Mouse (Mus musculus) spleen, adult 2 months (tissue): ENCODE measurements around the gene Plxdc1. TPM values are rescaled to one million over a fixed set of nuclear protein-coding genes. Genes with fewer than 3 reads are reported as not detected.

Experiments used
- DNase-seq, 2 experiments: peaks; one replicate each; pipeline versions ENCODE4 v3.0.0 to v3.0.0-alpha.2; 2012 to 2021; ENCODE audit warnings: low spot score in 2 of 2, low read depth in 1 of 2
- H3K27ac ChIP-seq: fragments of 200-500 bp; 2 replicates; pipeline ENCODE4 v1.5.1; 2012; ENCODE audit warnings: low read length, inconsistent platforms; ENCODE audit not compliant: insufficient read depth
- H3K27me3 ChIP-seq: fragments of 200-500 bp; 2 replicates; pipeline ENCODE4 v1.6.1; 2012; ENCODE audit warnings: mild to moderate bottlenecking, moderate library complexity, low read length, inconsistent platforms; ENCODE audit not compliant: control insufficient read depth, insufficient read depth
- H3K36me3 ChIP-seq: fragments of 200-500 bp; 2 replicates; pipeline ENCODE4 v1.6.1; 2012; ENCODE audit warnings: mild to moderate bottlenecking, low read length, inconsistent platforms; ENCODE audit not compliant: control insufficient read depth, insufficient read depth
- H3K4me1 ChIP-seq: fragments of 200-500 bp; 2 replicates; pipeline ENCODE4 v1.6.1; 2011; ENCODE audit warnings: inconsistent platforms; ENCODE audit not compliant: control insufficient read depth, insufficient read depth, insufficient read length
- H3K4me3 ChIP-seq: fragments of 200-500 bp; 2 replicates; pipeline ENCODE4 v1.5.1; 2011; ENCODE audit warnings: mild to moderate bottlenecking, inconsistent platforms; ENCODE audit not compliant: insufficient read depth, insufficient read length; ENCODE audit errors: extremely low read depth
- CTCF ChIP-seq: fragments of 200-500 bp; IDR thresholded peaks from 2 replicates; pipeline ENCODE4 v1.5.1; 2011; ENCODE audit warnings: mild to moderate bottlenecking, inconsistent platforms; ENCODE audit not compliant: insufficient read depth, insufficient read length, insufficient replicate concordance; ENCODE audit errors: extremely low read depth
- POLR2A ChIP-seq: fragments of 200-500 bp; IDR thresholded peaks from 2 replicates; pipeline ENCODE4 v1.6.1; 2011; ENCODE audit warnings: low read depth, low read length, inconsistent platforms
- WGBS: fragments of 180-500 bp; shearing (Covaris S2); methylation state at CpG from one replicate; pipeline ENCODE4 v1.1.7; 2018; 5-methylcytosine and 5-hydroxymethylcytosine counted together
- polyA plus RNA-seq: library from polyadenylated mRNA; depleted of rRNA; stranded (reverse); fragments of >200 nt; gene quantifications from 2 replicates; pipeline ENCODE4 v1.2.3, GENCODE M21; 2012

Plxdc1 gene
- polyA plus RNA-seq, 1 experiment: 9.7 TPM

GRCm38 (mm10) chr11:97994539-97995100 is 8.4 kb upstream of the Plxdc1 start:
- peaks cover 6% of the 10 kb centered on the region for H3K36me3 ChIP-seq
- peak; percentile 91 for TF ChIP-seq CTCF
- TF ChIP-seq POLR2A: no peak
- no peaks in the 10 kb centered on the region for H3K27me3 ChIP-seq
- H3K27ac ChIP-seq: peak overlapping the region; percentile 95
- peak; percentile 76 to 89 for DNase-seq
- H3K4me1 ChIP-seq: peaks cover 30% of the 10 kb centered on the region; the same call in 1 of the 2 replicates
- peak overlapping the region; percentile 84 for H3K4me3 ChIP-seq
- 3% methylated on average over 13 of the region's 13 CpGs for WGBS

DNA sequence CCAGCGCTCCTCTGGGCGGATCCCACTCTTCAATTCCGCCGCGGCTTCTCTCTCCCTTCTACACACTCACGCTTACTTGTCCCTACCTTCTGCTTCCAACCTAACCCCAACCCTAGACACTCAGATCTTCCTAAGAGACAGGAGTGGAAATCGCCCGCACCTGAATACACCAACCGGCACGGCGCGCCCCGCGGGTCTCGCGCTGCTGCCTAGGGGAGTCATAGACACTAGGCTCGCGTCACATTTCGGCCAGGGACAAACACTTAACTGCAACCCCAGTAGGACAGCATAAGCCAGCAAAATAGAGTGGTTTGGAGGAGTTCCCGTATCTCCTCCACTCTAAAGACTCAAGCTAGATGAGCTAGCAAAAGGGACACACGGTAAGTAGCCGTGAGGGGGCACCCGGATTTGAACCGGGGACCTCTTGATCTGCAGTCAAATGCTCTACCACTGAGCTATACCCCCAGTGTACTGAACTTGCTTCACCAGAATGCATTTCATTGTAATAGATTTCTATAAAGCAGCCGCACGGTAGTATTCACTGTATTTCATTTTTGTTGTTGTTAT is 2.4 kb upstream of the Plxdc1 start:
- Histone ChIP-seq H3K36me3 (peaks cover 6% of the 10 kb centered on the region), H3K27me3 (peaks cover 6% of the 10 kb centered on the region; the same call in 1 of the 2 replicates), H3K27ac (peak overlapping the region; percentile 89), H3K4me3 (peak overlapping the region; percentile 78), H3K4me1 (peaks cover 4% of the 10 kb centered on the region; the same call in 1 of the 2 replicates)
- no peak for TF ChIP-seq CTCF
- no peak for TF ChIP-seq POLR2A
- DNase-seq: peak; percentile 79 to 83
- WGBS: under 1% methylated on average over 26 of the region's 26 CpGs

DNA sequence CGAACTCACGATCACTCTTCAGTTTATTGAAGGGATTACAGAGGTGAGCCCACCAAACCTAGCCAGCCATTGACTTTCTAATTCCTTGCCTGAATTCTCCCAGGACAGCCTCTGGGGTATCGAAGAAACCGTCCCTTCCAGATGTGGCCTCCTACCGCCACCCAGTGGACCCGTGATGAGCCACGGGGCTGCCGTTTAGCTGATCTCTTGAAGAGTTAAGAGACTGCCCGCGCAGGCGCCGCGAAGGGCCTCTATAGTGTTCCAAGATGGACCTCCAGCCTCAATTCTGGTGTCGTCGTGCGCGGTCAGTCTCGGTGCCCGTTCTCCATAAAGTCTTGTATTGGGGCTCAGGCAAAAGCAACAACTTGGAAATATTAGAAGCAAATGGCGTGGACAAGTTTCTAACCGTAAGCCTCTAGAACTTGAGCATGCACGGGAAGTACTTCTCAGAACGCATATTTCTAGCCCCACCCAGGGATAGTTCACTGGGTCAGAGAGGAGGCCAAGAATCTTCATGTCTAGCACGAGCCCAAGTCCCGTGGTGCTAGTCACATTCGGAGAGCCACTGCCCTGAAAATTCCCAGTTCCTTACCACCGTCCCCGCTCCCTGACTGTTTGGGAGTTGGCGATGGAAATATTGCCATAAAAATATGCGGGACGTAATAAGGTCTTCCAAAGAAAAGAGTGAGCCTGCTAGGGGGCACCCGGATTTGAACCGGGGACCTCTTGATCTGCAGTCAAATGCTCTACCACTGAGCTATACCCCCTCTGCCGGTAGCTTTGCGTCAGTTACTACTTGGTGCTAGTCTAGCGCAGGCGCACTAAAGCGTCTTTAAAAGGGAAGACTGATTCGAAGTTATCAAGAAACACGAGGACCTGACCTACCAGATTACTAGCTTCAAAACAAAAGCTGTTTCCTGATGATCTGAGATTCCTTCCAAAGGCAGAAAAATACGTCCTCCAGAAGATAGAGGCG is 1.6 kb upstream of the Plxdc1 start:
- peak overlapping the region; percentile 78 for H3K4me3 ChIP-seq
- WGBS: 1% methylated on average over 42 of the region's 42 CpGs
- peak overlapping the region; percentile 89 for H3K27ac ChIP-seq
- peaks cover 4% of the 10 kb centered on the region for H3K36me3 ChIP-seq
- DNase-seq: peak; percentile 87 to 90
- TF ChIP-seq POLR2A (0 out of 2 replicates have a peak, but pooled peaks have one; percentile 14), CTCF (peak; percentile 89)
- peaks cover 4% of the 10 kb centered on the region; the same call in 1 of the 2 replicates for H3K4me1 ChIP-seq
- peaks cover 6% of the 10 kb centered on the region; the same call in 1 of the 2 replicates for H3K27me3 ChIP-seq

DNA sequence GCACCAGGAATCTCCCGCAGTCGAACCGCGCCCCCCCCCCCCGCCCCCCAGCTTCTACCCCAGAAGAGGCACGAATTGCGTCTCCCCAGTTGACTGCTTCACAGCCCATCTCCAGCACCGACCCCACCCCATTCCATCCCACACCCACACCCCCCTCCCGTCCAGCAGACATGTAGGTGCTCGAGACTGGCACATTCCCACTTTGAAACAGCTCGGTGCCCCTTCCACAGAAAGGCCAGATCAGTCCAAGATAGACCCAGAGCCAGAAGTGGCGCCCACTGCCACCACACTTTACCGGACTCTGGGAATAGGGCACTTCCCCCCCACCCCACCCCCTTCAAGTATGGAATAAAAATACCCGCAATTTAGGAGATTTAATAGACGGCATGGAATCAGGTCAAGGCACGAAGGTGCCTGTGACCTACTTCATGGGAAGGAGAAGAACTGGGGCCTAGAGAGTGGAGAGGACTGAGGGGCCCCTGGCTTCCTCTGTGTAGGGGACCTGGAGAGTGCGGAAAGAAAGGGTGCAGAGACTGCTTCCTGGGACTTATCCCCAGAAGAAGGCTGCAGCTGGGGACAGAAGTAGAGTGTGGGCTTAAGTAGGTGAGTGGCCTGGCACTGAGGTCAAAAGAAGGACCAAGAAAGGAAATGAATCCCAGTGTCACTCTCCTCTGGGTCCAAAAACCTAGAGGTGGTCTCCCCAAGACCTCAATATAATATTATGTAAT is 658 bp upstream of the Plxdc1 start:
- H3K27ac ChIP-seq: no peak overlapping the region
- 32% methylated on average over 16 of the region's 17 CpGs for WGBS
- DNase-seq: no peak

DNA sequence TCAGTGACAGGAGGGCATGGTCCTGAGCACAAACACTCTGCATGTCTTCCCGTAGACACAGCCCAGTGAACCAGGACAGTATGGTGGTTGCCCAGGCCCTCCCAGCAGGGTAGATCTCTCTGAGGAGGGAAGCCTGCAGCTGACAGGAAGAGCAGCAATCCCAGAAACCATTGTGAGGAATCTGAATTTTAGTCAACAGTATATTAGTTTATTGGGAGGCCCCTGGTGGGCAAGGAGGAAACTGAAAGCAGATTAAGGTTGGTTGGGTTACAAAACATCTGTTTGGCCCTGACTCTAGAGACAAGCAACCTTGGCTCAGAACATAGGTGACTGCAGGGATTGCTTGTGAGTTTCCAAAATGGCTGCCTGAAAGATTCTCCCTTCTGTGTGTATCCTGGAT is 2.3 kb downstream of the Plxdc1 start:
- Histone ChIP-seq H3K4me1 (peaks cover 4% of the 10 kb centered on the region; the same call in 1 of the 2 replicates), H3K4me3 (no peak overlapping the region), H3K36me3 (no peaks in the 10 kb centered on the region), H3K27me3 (peaks cover 6% of the 10 kb centered on the region; the same call in 1 of the 2 replicates), H3K27ac (no peak overlapping the region)
- TF ChIP-seq POLR2A (no peak), CTCF (no peak)
- no peak for DNase-seq
- WGBS: 47% methylated on average over 1 of the region's 1 CpGs

More for the DNA sequence above, 658 bp upstream of the Plxdc1 start:
- TF ChIP-seq POLR2A: no peak
- no peak for TF ChIP-seq CTCF
- H3K4me1 ChIP-seq: peaks cover 4% of the 10 kb centered on the region; the same call in 1 of the 2 replicates
- H3K27me3 ChIP-seq: peaks cover 6% of the 10 kb centered on the region; the same call in 1 of the 2 replicates
- H3K4me3 ChIP-seq: peak overlapping the region; percentile 63; the same call in 1 of the 2 replicates
- H3K36me3 ChIP-seq: peaks cover under 1% of the 10 kb centered on the region; the same call in 1 of the 2 replicates

DNA sequence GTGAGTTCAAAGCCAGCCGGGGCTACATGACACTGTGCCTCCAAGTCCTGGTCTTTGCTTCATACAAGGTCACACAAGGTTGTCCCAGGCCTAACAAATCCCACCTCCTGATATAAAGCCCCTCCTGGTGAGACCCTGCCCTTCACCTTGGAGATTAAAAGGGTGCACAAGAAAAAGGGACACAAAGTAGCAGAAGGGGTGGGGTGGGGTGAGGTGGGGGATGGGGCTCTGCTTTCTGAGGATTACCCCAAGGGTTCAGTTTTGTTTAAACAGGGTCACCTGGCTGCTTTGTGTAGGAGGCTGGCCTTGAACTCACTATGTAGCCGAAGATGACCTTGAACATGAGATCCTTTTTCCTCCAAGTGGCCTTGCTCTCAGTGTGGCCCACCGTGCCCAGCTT is 2.7 kb downstream of the Plxdc1 start:
- Histone ChIP-seq H3K27ac (no peak overlapping the region), H3K4me1 (peaks cover 4% of the 10 kb centered on the region; the same call in 1 of the 2 replicates), H3K36me3 (no peaks in the 10 kb centered on the region), H3K4me3 (no peak overlapping the region), H3K27me3 (peaks cover 6% of the 10 kb centered on the region; the same call in 1 of the 2 replicates)
- no peak for DNase-seq
- TF ChIP-seq CTCF: no peak
- no peak for TF ChIP-seq POLR2A
- WGBS: 88% methylated on average over 3 of the region's 3 CpGs
